Mouse (Mus musculus) small intestine, adult 2 months (tissue): ENCODE measurements around the gene Dact2.

Source experiments
- CTCF ChIP-seq: fragments of 200-500 bp; IDR thresholded peaks from 2 replicates; pipeline ENCODE4 v1.5.1; 2012; ENCODE audit warnings: low read depth, mild to moderate bottlenecking, control low read depth, inconsistent platforms, low read length, moderate library complexity, mixed read lengths; ENCODE audit not compliant: insufficient replicate concordance, insufficient read length; ENCODE audit errors: extremely low read depth
- POLR2A ChIP-seq: fragments of 200-500 bp; IDR thresholded peaks from 2 replicates; pipeline ENCODE4 v1.6.1; 2012; ENCODE audit warnings: low read depth, mild to moderate bottlenecking, control low read depth, inconsistent platforms, low read length, moderate library complexity

GRCm38 (mm10) chr17:14227601-14228000 lies 23.5 kb upstream of the Dact2 start:
- TF ChIP-seq POLR2A (no peak), CTCF (no peak)
